Mouse (Mus musculus) intestine, postnatal 0 days (tissue): ENCODE results near the gene Dcaf11. TPM values are rescaled to one million over a fixed set of nuclear protein-coding genes. Genes with fewer than 3 reads are reported as not detected.

Experiments
- ATAC-seq: fragments of 200-750 bp; cut with Nextera tagmentation; 2 replicates; pipeline ENCODE4 v1.8.0; 2017; ENCODE audit warnings: mild to moderate bottlenecking, moderate TSS enrichment, moderate library complexity
- H3K27ac ChIP-seq: fragments of 300-500 bp; sonication (generic); 2 replicates; pipeline ENCODE4 v1.5.1; 2014; ENCODE audit warnings: mild to moderate bottlenecking, low read depth, low read length, moderate library complexity
- H3K27me3 ChIP-seq: fragments of 300-500 bp; sonication (generic); replicated peaks from 2 replicates; pipeline ENCODE4 v1.6.1; 2014; ENCODE audit warnings: low read length, mixed read lengths; ENCODE audit not compliant: control insufficient read depth, insufficient read depth
- H3K36me3 ChIP-seq: fragments of 300-500 bp; sonication (generic); 2 replicates; pipeline ENCODE4 v1.6.1; 2014; ENCODE audit warnings: mild to moderate bottlenecking, moderate library complexity; ENCODE audit not compliant: control insufficient read depth, insufficient read depth
- H3K4me1 ChIP-seq: fragments of 300-500 bp; sonication (generic); replicated peaks from 2 replicates; pipeline ENCODE4 v1.6.1; 2014; ENCODE audit warnings: antibody characterized with exemption, low read length, mixed read lengths; ENCODE audit not compliant: control insufficient read depth, insufficient read depth
- H3K4me2 ChIP-seq: fragments of 300-500 bp; sonication (generic); replicated peaks from 2 replicates; pipeline ENCODE4 v1.6.1; 2014; ENCODE audit warnings: low read depth, mild to moderate bottlenecking, moderate library complexity
- H3K4me3 ChIP-seq: fragments of 300-500 bp; sonication (generic); 2 replicates; pipeline ENCODE4 v1.5.1; 2014; ENCODE audit warnings: low read depth, low read length
- H3K9ac ChIP-seq: fragments of 300-500 bp; sonication (generic); 2 replicates; pipeline ENCODE4 v1.6.1; 2014; ENCODE audit warnings: mild to moderate bottlenecking, low read depth, low read length
- H3K9me3 ChIP-seq: fragments of 300-500 bp; sonication (generic); 2 replicates; pipeline ENCODE4 v1.6.1; 2016; ENCODE audit warnings: mixed run types; ENCODE audit not compliant: control insufficient read depth
- CTCF ChIP-seq: sonication (generic); IDR thresholded peaks from 2 replicates; pipeline ENCODE4 v1.5.1; 2016; ENCODE audit warnings: low read depth, mild to moderate bottlenecking, control low read depth, antibody characterized with exemption, moderate library complexity
- WGBS: fragments of 180-500 bp; shearing (Covaris S2); extraction: QIAGEN DNeasy Blood & Tissue Kit; methylation state at CpG from one replicate; pipeline ENCODE4 v1.1.7; 2014; 5-methylcytosine and 5-hydroxymethylcytosine counted together
- polyA plus RNA-seq: library from polyadenylated mRNA; unstranded; fragments of >200 nt; fragmentation: Nextera tagmentation; extraction: Ambion mirVana; gene quantifications from 2 replicates; pipeline ENCODE4 v1.2.1, GENCODE M21; 2015

Gene Dcaf11
- polyA plus RNA-seq, 1 experiment from 2014 or later, result 67.0 TPM

GRCm38 (mm10) chr14:55536116-55536745, 23.6 kb upstream of the Dcaf11 start:
- Histone ChIP-seq H3K4me1 (peaks cover 4% of the 10 kb centered on the region; the same call in 1 of the 2 replicates), H3K9me3 (no peaks in the 10 kb centered on the region), H3K4me3 (no peak overlapping the region), H3K4me2 (no peak overlapping the region), H3K36me3 (no peaks in the 10 kb centered on the region), H3K9ac (no peak overlapping the region), H3K27ac (no peak overlapping the region), H3K27me3 (no peaks in the 10 kb centered on the region)
- peak; percentile 87 for TF ChIP-seq CTCF
- WGBS, result 46% methylated on average over 6 of the region's 6 CpGs
- no peak for ATAC-seq

GRCm38 (mm10) chr14:55540067-55540786, 19.6 kb upstream of the Dcaf11 start, which contains the start of gene Pck2:
Pck2 (plus strand) TSS chr14:55540266.
- WGBS, result under 1% methylated on average over 32 of the region's 32 CpGs
- no peak; the same call in 1 of the 2 replicates for TF ChIP-seq CTCF
- H3K9ac ChIP-seq, result peak within 1 kb of the TSS; percentile 65

GRCm38 (mm10) chr14:55540787-55541321, 19.0 kb upstream of the Dcaf11 start:
- H3K27me3 ChIP-seq, result no peaks in the 10 kb centered on the region
- no peak for TF ChIP-seq CTCF
- peaks cover 23% of the 10 kb centered on the region for H3K36me3 ChIP-seq
- ATAC-seq, result peak; percentile 60
- H3K9ac ChIP-seq, result peak overlapping the region; percentile 65
- peak overlapping the region; percentile 87 for H3K4me2 ChIP-seq
- H3K27ac ChIP-seq, result peak overlapping the region; percentile 87
- peak overlapping the region; percentile 65 for H3K4me3 ChIP-seq
- H3K4me1 ChIP-seq, result peaks cover 4% of the 10 kb centered on the region; the same call in 1 of the 2 replicates
- H3K9me3 ChIP-seq, result no peaks in the 10 kb centered on the region
- 2% methylated on average over 10 of the region's 10 CpGs for WGBS

More at GRCm38 (mm10) chr14:55540067-55540786, 19.6 kb upstream of the Dcaf11 start, which contains the start of gene Pck2:
- ATAC-seq, result peak; percentile 91
- Histone ChIP-seq H3K4me2 (peak within 1 kb of the TSS; percentile 87), H3K27ac (peak within 1 kb of the TSS; percentile 87), H3K36me3 (peaks cover 19% of the 10 kb centered on the region), H3K9me3 (no peaks in the 10 kb centered on the region), H3K4me3 (peak within 1 kb of the TSS; percentile 65), H3K27me3 (no peaks in the 10 kb centered on the region), H3K4me1 (peaks cover 4% of the 10 kb centered on the region; the same call in 1 of the 2 replicates)

GRCm38 (mm10) chr14:55542268-55542667, 17.5 kb upstream of the Dcaf11 start:
- TF ChIP-seq CTCF, result no peak
- Histone ChIP-seq H3K4me1 (peaks cover 4% of the 10 kb centered on the region; the same call in 1 of the 2 replicates), H3K36me3 (peaks cover 37% of the 10 kb centered on the region), H3K9ac (no peak overlapping the region), H3K4me2 (no peak overlapping the region), H3K27me3 (no peaks in the 10 kb centered on the region), H3K4me3 (no peak overlapping the region), H3K9me3 (no peaks in the 10 kb centered on the region), H3K27ac (no peak overlapping the region)
- WGBS, result 98% methylated on average over 12 of the region's 12 CpGs
- ATAC-seq, result no peak

GRCm38 (mm10) chr14:55544334-55544733, 15.5 kb upstream of the Dcaf11 start:
- ATAC-seq, result no peak
- Histone ChIP-seq H3K4me2 (no peak overlapping the region), H3K36me3 (peaks cover 58% of the 10 kb centered on the region), H3K9ac (no peak overlapping the region), H3K27ac (no peak overlapping the region), H3K9me3 (no peaks in the 10 kb centered on the region), H3K4me1 (peaks cover 4% of the 10 kb centered on the region; the same call in 1 of the 2 replicates), H3K27me3 (no peaks in the 10 kb centered on the region), H3K4me3 (no peak overlapping the region)
- no peak for TF ChIP-seq CTCF
- WGBS, result 82% methylated on average over 9 of the region's 9 CpGs

GRCm38 (mm10) chr14:55550191-55550590, 9.6 kb upstream of the Dcaf11 start:
- 88% methylated on average over 6 of the region's 6 CpGs for WGBS
- Histone ChIP-seq H3K36me3 (peaks cover 51% of the 10 kb centered on the region), H3K9me3 (no peaks in the 10 kb centered on the region), H3K4me1 (no peaks in the 10 kb centered on the region), H3K27ac (no peak overlapping the region), H3K4me3 (no peak overlapping the region), H3K9ac (no peak overlapping the region), H3K4me2 (no peak overlapping the region), H3K27me3 (no peaks in the 10 kb centered on the region)
- ATAC-seq, result no peak
- TF ChIP-seq CTCF, result no peak
